Mouse (Mus musculus) liver, embryonic 12.5 days (tissue): ENCODE data around the gene Rnf5. TPM values are rescaled to one million over a fixed set of nuclear protein-coding genes. Genes with fewer than 3 reads are reported as not detected.

Source experiments
- ATAC-seq: fragments of 200-750 bp; cut with Nextera tagmentation; 2 replicates; pipeline ENCODE4 v1.8.0; 2017; ENCODE audit warnings: moderate number of reproducible peaks, mild to moderate bottlenecking, moderate library complexity
- H3K27ac ChIP-seq: fragments of 300-500 bp; sonication (generic); 2 replicates; pipeline ENCODE4 v1.5.1; 2016; ENCODE audit warnings: mild to moderate bottlenecking
- H3K27me3 ChIP-seq: fragments of 300-500 bp; sonication (generic); replicated peaks from 2 replicates; pipeline ENCODE4 v1.6.1; 2016; ENCODE audit warnings: mild to moderate bottlenecking, moderate library complexity
- H3K36me3 ChIP-seq: fragments of 300-500 bp; sonication (generic); 2 replicates; pipeline ENCODE4 v1.6.1; 2016; ENCODE audit warnings: mild to moderate bottlenecking, moderate library complexity
- H3K4me1 ChIP-seq: fragments of 300-500 bp; sonication (generic); 2 replicates; pipeline ENCODE4 v1.6.1; 2016
- H3K4me2 ChIP-seq: fragments of 300-500 bp; sonication (generic); 2 replicates; pipeline ENCODE4 v1.6.1; 2016; ENCODE audit warnings: mild to moderate bottlenecking, moderate library complexity
- H3K4me3 ChIP-seq: fragments of 300-500 bp; sonication (generic); 2 replicates; pipeline ENCODE4 v1.5.1; 2016; ENCODE audit warnings: mild to moderate bottlenecking, moderate library complexity
- H3K9ac ChIP-seq: fragments of 300-500 bp; sonication (generic); 2 replicates; pipeline ENCODE4 v1.6.1; 2016; ENCODE audit warnings: mild to moderate bottlenecking, moderate library complexity
- H3K9me3 ChIP-seq: fragments of 300-500 bp; sonication (generic); replicated peaks from 2 replicates; pipeline ENCODE4 v1.6.1; 2016; ENCODE audit warnings: mild to moderate bottlenecking, moderate library complexity
- WGBS: fragments of 180-500 bp; shearing (Covaris S2); methylation state at CpG from one replicate; pipeline ENCODE4 v1.1.7; 2016; ENCODE audit not compliant: insufficient replicate concordance; 5-methylcytosine and 5-hydroxymethylcytosine counted together
- polyA plus RNA-seq: library from polyadenylated mRNA; unstranded; fragments of >200 nt; fragmentation: Nextera tagmentation; extraction: Ambion mirVana; gene quantifications from 2 replicates; pipeline ENCODE4 v1.2.1, GENCODE M21; 2016

The Rnf5 gene
- polyA plus RNA-seq, 1 experiment from 2014 or later: 94.8 TPM

GRCm38 (mm10) chr17:34629796-34630603 is 26.5 kb upstream of the Rnf5 start:
- H3K27me3 ChIP-seq: peaks cover 71% of the 10 kb centered on the region
- H3K9ac ChIP-seq: no peak overlapping the region
- peak overlapping the region; percentile 56; the same call in 1 of the 2 replicates for H3K4me2 ChIP-seq
- no peak overlapping the region for H3K4me3 ChIP-seq
- WGBS: 13% methylated on average over 12 of the region's 12 CpGs
- no peaks in the 10 kb centered on the region for H3K9me3 ChIP-seq
- H3K36me3 ChIP-seq: peaks cover 10% of the 10 kb centered on the region; the same call in 1 of the 2 replicates
- no peak for ATAC-seq
- H3K4me1 ChIP-seq: peaks cover 61% of the 10 kb centered on the region
- H3K27ac ChIP-seq: no peak overlapping the region

- Histone ChIP-seq H3K9me3 (no peaks in the 10 kb centered on the region), H3K27me3 (peaks cover 71% of the 10 kb centered on the region), H3K4me2 (peak within 1 kb of the TSS; percentile 93), H3K27ac (no peak within 1 kb of the TSS), H3K4me1 (peaks cover 61% of the 10 kb centered on the region), H3K9ac (no peak within 1 kb of the TSS), H3K36me3 (peaks cover 11% of the 10 kb centered on the region; the same call in 1 of the 2 replicates), H3K4me3 (no peak within 1 kb of the TSS)
- WGBS: 12% methylated on average over 16 of the region's 16 CpGs
- no peak for ATAC-seq
These were observed 25.8 kb upstream of the Rnf5 start, which contains the start of gene Prrt1 for GRCm38 (mm10) chr17:34629221-34629751. Prrt1 (plus strand) TSS chr17:34629533.

- no peak overlapping the region for H3K27ac ChIP-seq
These were observed 25.1 kb upstream of the Rnf5 start for GRCm38 (mm10) chr17:34628644-34628967.

GRCm38 (mm10) chr17:34627943-34628643 is 24.6 kb upstream of the Rnf5 start, which contains the start of gene Ppt2:
Ppt2 (minus strand) TSS chr17:34628510.
- peak within 1 kb of the TSS; percentile 93 for H3K4me2 ChIP-seq
- no peaks in the 10 kb centered on the region for H3K9me3 ChIP-seq
- peaks cover 61% of the 10 kb centered on the region for H3K4me1 ChIP-seq
- peak within 1 kb of the TSS; percentile 76 for H3K9ac ChIP-seq
- peak within 1 kb of the TSS; percentile 78 for H3K27ac ChIP-seq
- H3K4me3 ChIP-seq: peak within 1 kb of the TSS; percentile 73
- ATAC-seq: 0 out of 2 replicates have a peak, but pooled peaks have one; percentile 6
- peaks cover 16% of the 10 kb centered on the region; the same call in 1 of the 2 replicates for H3K36me3 ChIP-seq
- H3K27me3 ChIP-seq: peaks cover 60% of the 10 kb centered on the region
- 11% methylated on average over 29 of the region's 29 CpGs for WGBS

More at GRCm38 (mm10) chr17:34628644-34628967, 25.1 kb upstream of the Rnf5 start:
- no peak for ATAC-seq
- Histone ChIP-seq H3K27me3 (peaks cover 65% of the 10 kb centered on the region), H3K36me3 (peaks cover 16% of the 10 kb centered on the region; the same call in 1 of the 2 replicates), H3K9me3 (no peaks in the 10 kb centered on the region), H3K4me2 (peak overlapping the region; percentile 93), H3K9ac (no peak overlapping the region), H3K4me1 (peaks cover 61% of the 10 kb centered on the region), H3K4me3 (no peak overlapping the region)
- 42% methylated on average over 5 of the region's 5 CpGs for WGBS

GRCm38 (mm10) chr17:34627093-34627942 is 23.8 kb upstream of the Rnf5 start:
- peak overlapping the region; percentile 76 for H3K9ac ChIP-seq
- H3K4me2 ChIP-seq: peak overlapping the region; percentile 93
- peak overlapping the region; percentile 78 for H3K27ac ChIP-seq
- H3K27me3 ChIP-seq: peaks cover 52% of the 10 kb centered on the region
- peak overlapping the region; percentile 73 for H3K4me3 ChIP-seq
- H3K4me1 ChIP-seq: peaks cover 65% of the 10 kb centered on the region
- 1% methylated on average over 44 of the region's 45 CpGs for WGBS
- H3K36me3 ChIP-seq: peaks cover 23% of the 10 kb centered on the region
- ATAC-seq: peak; percentile 70
- H3K9me3 ChIP-seq: no peaks in the 10 kb centered on the region

GRCm38 (mm10) chr17:34626773-34627092 is 23.2 kb upstream of the Rnf5 start:
- Histone ChIP-seq H3K36me3 (peaks cover 28% of the 10 kb centered on the region), H3K27me3 (peaks cover 46% of the 10 kb centered on the region), H3K9me3 (no peaks in the 10 kb centered on the region), H3K9ac (peak overlapping the region; percentile 76), H3K27ac (peak overlapping the region; percentile 78), H3K4me2 (peak overlapping the region; percentile 93), H3K4me1 (peaks cover 64% of the 10 kb centered on the region), H3K4me3 (peak overlapping the region; percentile 73)
- ATAC-seq: peak; percentile 25; the same call in 1 of the 2 replicates
- 1% methylated on average over 18 of the region's 18 CpGs for WGBS

- peak overlapping the region; percentile 73 for H3K4me3 ChIP-seq
- H3K9me3 ChIP-seq: no peaks in the 10 kb centered on the region
- peak overlapping the region; percentile 78 for H3K27ac ChIP-seq
- H3K9ac ChIP-seq: peak overlapping the region; percentile 76
- 46% methylated on average over 16 of the region's 16 CpGs for WGBS
- H3K4me2 ChIP-seq: peak overlapping the region; percentile 93
- peaks cover 41% of the 10 kb centered on the region for H3K27me3 ChIP-seq
- no peak for ATAC-seq
- peaks cover 32% of the 10 kb centered on the region for H3K36me3 ChIP-seq
- H3K4me1 ChIP-seq: peaks cover 58% of the 10 kb centered on the region
These were observed 22.7 kb upstream of the Rnf5 start for GRCm38 (mm10) chr17:34626062-34626772.

GRCm38 (mm10) chr17:34624981-34625380 is 21.5 kb upstream of the Rnf5 start:
- Histone ChIP-seq H3K9ac (no peak overlapping the region), H3K4me3 (no peak overlapping the region), H3K4me1 (peaks cover 47% of the 10 kb centered on the region), H3K27ac (no peak overlapping the region), H3K4me2 (no peak overlapping the region), H3K9me3 (no peaks in the 10 kb centered on the region), H3K27me3 (peaks cover 29% of the 10 kb centered on the region), H3K36me3 (peaks cover 35% of the 10 kb centered on the region)
- 84% methylated on average over 3 of the region's 3 CpGs for WGBS
- no peak for ATAC-seq

GRCm38 (mm10) chr17:34623161-34623560 is 19.7 kb upstream of the Rnf5 start:
- WGBS: 79% methylated on average over 9 of the region's 9 CpGs
- H3K4me3 ChIP-seq: no peak overlapping the region
- peaks cover 35% of the 10 kb centered on the region for H3K4me1 ChIP-seq

GRCm38 (mm10) chr17:34621006-34621405 is 17.5 kb upstream of the Rnf5 start:
- peaks cover 49% of the 10 kb centered on the region for H3K36me3 ChIP-seq
- 75% methylated on average over 8 of the region's 8 CpGs for WGBS
- H3K4me2 ChIP-seq: no peak overlapping the region
- no peak overlapping the region for H3K9ac ChIP-seq
- H3K9me3 ChIP-seq: no peaks in the 10 kb centered on the region
- ATAC-seq: no peak
- H3K4me1 ChIP-seq: peaks cover 20% of the 10 kb centered on the region
- no peak overlapping the region for H3K27ac ChIP-seq
- no peak overlapping the region for H3K4me3 ChIP-seq
- H3K27me3 ChIP-seq: no peaks in the 10 kb centered on the region

More at GRCm38 (mm10) chr17:34623161-34623560, 19.7 kb upstream of the Rnf5 start:
- Histone ChIP-seq H3K36me3 (peaks cover 35% of the 10 kb centered on the region), H3K4me2 (no peak overlapping the region), H3K9me3 (no peaks in the 10 kb centered on the region), H3K27me3 (peaks cover 11% of the 10 kb centered on the region), H3K9ac (no peak overlapping the region), H3K27ac (no peak overlapping the region)
- no peak for ATAC-seq

GRCm38 (mm10) chr17:34618999-34619398 is 15.5 kb upstream of the Rnf5 start:
- no peaks in the 10 kb centered on the region for H3K9me3 ChIP-seq
- H3K27me3 ChIP-seq: no peaks in the 10 kb centered on the region
- H3K9ac ChIP-seq: no peak overlapping the region
- H3K4me1 ChIP-seq: peaks cover 18% of the 10 kb centered on the region
- peaks cover 53% of the 10 kb centered on the region for H3K36me3 ChIP-seq
- peak; percentile 61 for ATAC-seq
- 10% methylated on average over 6 of the region's 6 CpGs for WGBS
- H3K4me3 ChIP-seq: no peak overlapping the region
- H3K4me2 ChIP-seq: no peak overlapping the region
- no peak overlapping the region for H3K27ac ChIP-seq
